Mouse (Mus musculus) G1E (cell line): ENCODE results near the gene Sox30.

Experiments
- CTCF ChIP-seq: IDR thresholded peaks from 2 replicates; pipeline ENCODE4 v1.5.1; 2012; ENCODE audit warnings: low read depth, low read length, inconsistent platforms, mixed read lengths
- GATA1 ChIP-seq: IDR thresholded peaks from 2 replicates; pipeline ENCODE4 v1.6.1; 2012; ENCODE audit warnings: borderline replicate concordance, low read length, inconsistent platforms, mixed read lengths
- GATA2 ChIP-seq: IDR thresholded peaks from 2 replicates; pipeline ENCODE4 v1.6.1; 2012; ENCODE audit warnings: low read depth, low read length, inconsistent platforms, borderline replicate concordance
- POLR2AphosphoS5 ChIP-seq: IDR thresholded peaks from 2 replicates; pipeline ENCODE4 v1.6.1; 2012; ENCODE audit warnings: low read depth, low read length, inconsistent platforms; ENCODE audit not compliant: insufficient replicate concordance
- TAL1 ChIP-seq: conservative IDR thresholded peaks from 2 replicates; pipeline ENCODE4 v1.6.1; 2012; ENCODE audit warnings: low read depth, low read length, inconsistent platforms, mixed read lengths

DNA sequence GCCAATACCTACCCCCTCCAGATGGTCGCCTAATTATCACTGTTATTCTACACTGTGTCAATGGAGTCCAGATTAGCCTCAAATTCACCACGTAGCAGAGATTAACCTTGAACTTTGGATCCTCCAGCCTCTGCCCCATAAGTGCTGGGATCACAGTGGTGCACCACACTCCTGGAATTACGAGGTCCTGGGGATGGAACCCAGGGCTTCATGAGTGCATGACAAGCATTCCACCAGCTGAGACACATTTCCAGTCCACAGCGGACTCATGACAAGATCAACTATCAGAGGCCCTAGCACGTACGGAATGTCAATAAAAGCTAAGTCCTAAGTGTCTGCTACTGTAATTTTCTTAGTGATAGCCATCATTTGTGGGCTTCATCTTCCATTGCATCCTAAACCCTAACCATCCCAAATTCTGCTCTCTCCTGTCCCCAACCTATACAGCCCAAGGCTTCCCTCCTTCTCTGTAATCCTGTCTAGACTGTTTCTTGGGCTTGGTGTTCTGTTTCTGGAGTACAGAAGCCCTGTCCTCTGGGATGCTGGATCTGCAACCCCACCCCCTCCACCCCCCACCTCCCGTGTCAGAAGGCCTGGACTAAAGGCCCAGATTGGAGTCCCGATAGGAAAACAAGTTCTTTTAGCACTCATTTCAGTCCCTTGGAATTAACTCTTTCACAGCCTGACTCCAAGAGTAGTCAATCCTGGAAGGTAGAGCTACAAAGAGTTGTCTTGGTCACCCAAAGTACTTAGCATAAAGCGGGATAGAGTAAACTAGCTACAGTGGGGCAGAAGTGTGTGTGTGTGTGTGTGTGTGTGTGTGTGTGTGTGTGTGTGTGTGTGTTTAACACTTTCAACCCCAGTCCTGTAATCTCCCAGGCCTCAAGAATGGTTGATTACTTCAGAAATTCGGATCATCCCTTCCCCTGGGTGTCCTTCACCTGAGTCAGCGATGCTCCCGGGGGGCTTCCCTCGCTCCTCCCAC lies 75.1 kb downstream of the Sox30 start:
- no peak for TF ChIP-seq CTCF
- TF ChIP-seq TAL1: no peak
- no peak for TF ChIP-seq GATA1
- no peak for TF ChIP-seq POLR2AphosphoS5
- no peak for TF ChIP-seq GATA2
